Mouse (Mus musculus): ENCODE data around the gene Polr1d.

Gene Polr1d

GRCm38 (mm10) chr5:147086816-147087215, 10.0 kb downstream of the Polr1d start:
- DNase-seq (ENCODE audit: low spot score in 2 of 2): no peak

- DNase-seq (ENCODE audit: low spot score in 2 of 2): no peak
These were observed 13.0 kb downstream of the Polr1d start for GRCm38 (mm10) chr5:147089836-147090235.

- DNase-seq (ENCODE audit: low spot score in 2 of 2): peak in 1 of 2 experiments; percentile 21
These were observed 13.6 kb downstream of the Polr1d start for GRCm38 (mm10) chr5:147090256-147090963.

GRCm38 (mm10) chr5:147092448-147092847, 15.6 kb downstream of the Polr1d start:
- no peak for DNase-seq (ENCODE audit: low spot score in 2 of 2)

- DNase-seq (ENCODE audit: low spot score in 2 of 2): no peak
These were observed 17.4 kb downstream of the Polr1d start for GRCm38 (mm10) chr5:147094296-147094695.

GRCm38 (mm10) chr5:147096586-147096985, 19.7 kb downstream of the Polr1d start:
- DNase-seq (ENCODE audit: low spot score in 2 of 2): no peak

- DNase-seq (ENCODE audit: low spot score in 2 of 2): no peak
These were observed 21.8 kb downstream of the Polr1d start for GRCm38 (mm10) chr5:147098667-147099066.

- DNase-seq (ENCODE audit: low spot score in 2 of 2): no peak
These were observed 23.3 kb downstream of the Polr1d start for GRCm38 (mm10) chr5:147100180-147100579.

- no peak for DNase-seq (ENCODE audit: low spot score in 2 of 2)
These were observed 25.4 kb downstream of the Polr1d start for GRCm38 (mm10) chr5:147102295-147102694.

GRCm38 (mm10) chr5:147107276-147107675, 30.4 kb downstream of the Polr1d start:
- DNase-seq (ENCODE audit: low spot score in 2 of 2): no peak

- no peak for DNase-seq (ENCODE audit: low spot score in 2 of 2)
These were observed 32.2 kb downstream of the Polr1d start for GRCm38 (mm10) chr5:147108861-147109591.

- DNase-seq (ENCODE audit: low spot score in 2 of 2): no peak
These were observed 37.9 kb downstream of the Polr1d start for GRCm38 (mm10) chr5:147114738-147115137.

- no peak for DNase-seq (ENCODE audit: low spot score in 2 of 2)
These were observed 38.8 kb downstream of the Polr1d start for GRCm38 (mm10) chr5:147115631-147116030.

GRCm38 (mm10) chr5:147117027-147117426, 40.2 kb downstream of the Polr1d start:
- no peak for DNase-seq (ENCODE audit: low spot score in 2 of 2)

- DNase-seq (ENCODE audit: low spot score in 2 of 2): no peak
These were observed 44.3 kb downstream of the Polr1d start for GRCm38 (mm10) chr5:147121146-147121545.

GRCm38 (mm10) chr5:147124794-147125193, 47.9 kb downstream of the Polr1d start:
- DNase-seq (ENCODE audit: low spot score in 2 of 2): no peak

GRCm38 (mm10) chr5:147125542-147126185, 48.8 kb downstream of the Polr1d start:
- no peak for DNase-seq (ENCODE audit: low spot score in 2 of 2)

GRCm38 (mm10) chr5:147127860-147128259, 51.0 kb downstream of the Polr1d start:
- DNase-seq (ENCODE audit: low spot score in 2 of 2): no peak

- DNase-seq (ENCODE audit: low spot score in 2 of 2): no peak
These were observed 52.6 kb downstream of the Polr1d start for GRCm38 (mm10) chr5:147129484-147129883.

GRCm38 (mm10) chr5:147131912-147132311, 55.1 kb downstream of the Polr1d start:
- DNase-seq (ENCODE audit: low spot score in 2 of 2): no peak

- DNase-seq (ENCODE audit: low spot score in 2 of 2): no peak
These were observed 56.8 kb downstream of the Polr1d start for GRCm38 (mm10) chr5:147133662-147134061.

- DNase-seq (ENCODE audit: low spot score in 2 of 2): no peak
These were observed 57.7 kb downstream of the Polr1d start for GRCm38 (mm10) chr5:147134341-147135088.

Data from right cerebral cortex, adult 2 months (tissue).